Mouse (Mus musculus) bone marrow macrophage, adult 2 months (primary cell): Measurements from ENCODE around the gene Rab37.

ENCODE experiments used
- CTCF ChIP-seq: IDR thresholded peaks from 2 replicates; pipeline ENCODE4 v1.5.1; 2012; ENCODE audit warnings: low read depth, mild to moderate bottlenecking, low read length, moderate library complexity
- POLR2A ChIP-seq: IDR thresholded peaks from 2 replicates; pipeline ENCODE4 v1.6.1; 2012; ENCODE audit warnings: mild to moderate bottlenecking, low read depth, low read length, borderline replicate concordance

DNA sequence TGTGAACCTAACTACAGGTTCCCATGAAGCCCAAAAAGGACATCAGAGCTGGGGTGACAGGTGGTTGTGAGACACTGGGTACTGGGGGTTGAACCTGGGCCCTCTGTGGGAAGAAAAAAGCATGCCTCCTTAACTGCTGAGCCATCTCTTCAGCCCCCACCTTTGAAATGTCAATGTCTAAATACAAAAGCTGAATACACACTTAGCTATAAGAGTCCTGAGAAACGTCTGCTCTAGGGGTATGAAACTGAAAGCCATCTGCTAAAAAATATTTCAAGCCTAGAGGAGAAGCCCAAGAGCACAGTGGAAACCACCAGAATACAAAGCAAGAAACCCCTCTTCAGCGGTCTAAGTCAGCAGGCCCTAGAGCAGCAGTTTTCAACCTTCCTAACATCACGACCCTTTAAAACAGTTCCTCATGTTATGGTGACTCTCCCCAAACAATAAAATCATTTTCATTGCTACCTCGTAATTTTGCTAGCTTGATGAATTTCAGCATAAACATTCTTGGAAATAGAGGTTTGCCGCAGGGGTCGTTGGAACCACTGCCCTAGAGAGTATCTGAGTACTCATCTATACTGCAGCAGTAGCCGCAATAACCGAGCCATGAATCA lies 40.6 kb downstream of the Rab37 start:
- TF ChIP-seq CTCF (no peak), POLR2A (no peak)
